Comparison of ENCODE assay signal across 12 mouse cellular contexts in genomic region chr6:8648185-8648901, GRCm38 (mm10).
DNase-seq lines count a peak whose midpoint lies in the region; ATAC-seq and TF ChIP-seq lines count a peak whose summit lies in the region.
"Had no signal": no experiment of that assay in that cellular context is flagged by ENCODE, and none has a peak within 500 bp of the region (broad histone marks: within the 10 kb centered on the region; RNA-seq: fewer than 3 reads in every experiment).

No protein-coding gene starts in this region.

- H3K36me3 ChIP-seq in heart, embryonic 16.5 days (ENCODE audit: control insufficient read depth, insufficient read depth) = no peaks in the 10 kb centered on the region; the same call in 1 of the 2 replicates
- H3K36me3 ChIP-seq in intestine, postnatal 0 days (ENCODE audit: control insufficient read depth, insufficient read depth) = no peaks in the 10 kb centered on the region
- H3K36me3 ChIP-seq in forebrain, embryonic 15.5 days = 0 out of 2 replicates have a peak, but pooled peaks cover 3% of the 10 kb centered on the region
- H3K36me3 ChIP-seq: liver, embryonic 15.5 days had no signal

- no peak for DNase-seq in heart, postnatal 10 days
- DNase-seq in gastrocnemius, adult 18-20 months (ENCODE audit: low spot score) = no peak
- no peak for DNase-seq in cerebellum, adult 2 months

- no peak for TF ChIP-seq POLR2A in cerebellum, adult 2 months (IDR thresholded peaks at IDR 0.05; ENCODE audit: borderline replicate concordance, insufficient read depth, low read length)

- no peak for TF ChIP-seq CTCF in intestine, postnatal 0 days (IDR thresholded peaks at IDR 0.05; ENCODE audit: low read depth)
- TF ChIP-seq CTCF in cerebellum, adult 2 months (IDR thresholded peaks at IDR 0.05; ENCODE audit: borderline replicate concordance, insufficient read depth, low read depth, low read length) = no peak

- H3K4me2 ChIP-seq in heart, embryonic 16.5 days (ENCODE audit: low read depth, low read length) = no peak overlapping the region
- H3K4me2 ChIP-seq in intestine, postnatal 0 days (replicated peaks; ENCODE audit: low read depth) = no peak overlapping the region
- no peak overlapping the region for H3K4me2 ChIP-seq in forebrain, embryonic 15.5 days (replicated peaks)
- H3K4me2 ChIP-seq: hindbrain, embryonic 15.5 days; midbrain, embryonic 11.5 days had no signal

- H3K27ac ChIP-seq in heart, embryonic 16.5 days (ENCODE audit: low read length) = no peak overlapping the region
- H3K27ac ChIP-seq in intestine, postnatal 0 days (ENCODE audit: low read depth, low read length) = no peak overlapping the region; the same call in 1 of the 2 replicates
- H3K27ac ChIP-seq in forebrain, embryonic 15.5 days (replicated peaks) = no peak overlapping the region
- H3K27ac ChIP-seq in cerebellum, adult 2 months (ENCODE audit: insufficient read depth, low read length) = no peak overlapping the region
- H3K27ac ChIP-seq: hindbrain, embryonic 15.5 days; liver, embryonic 15.5 days had no signal

- H3K27me3 ChIP-seq in heart, embryonic 16.5 days (ENCODE audit: control insufficient read depth, insufficient read depth, low read length) = no peaks in the 10 kb centered on the region
- no peaks in the 10 kb centered on the region for H3K27me3 ChIP-seq in intestine, postnatal 0 days (replicated peaks; ENCODE audit: control insufficient read depth, insufficient read depth, low read length)
- H3K27me3 ChIP-seq in forebrain, embryonic 15.5 days = no peaks in the 10 kb centered on the region
- no peaks in the 10 kb centered on the region for H3K27me3 ChIP-seq in cerebellum, adult 2 months (ENCODE audit: control insufficient read depth, insufficient read depth, low read length)
- H3K27me3 ChIP-seq: hindbrain, embryonic 15.5 days; liver, embryonic 15.5 days had no signal

- H3K9me3 ChIP-seq in heart, embryonic 16.5 days (replicated peaks; ENCODE audit: control insufficient read depth, low read length) = no peaks in the 10 kb centered on the region
- no peaks in the 10 kb centered on the region for H3K9me3 ChIP-seq in intestine, postnatal 0 days (ENCODE audit: control insufficient read depth)
- H3K9me3 ChIP-seq in forebrain, embryonic 15.5 days = no peaks in the 10 kb centered on the region
- H3K9me3 ChIP-seq: hindbrain, embryonic 15.5 days; liver, embryonic 15.5 days had no signal

- WGBS in heart, embryonic 16.5 days = 79% methylated on average over 10 of the region's 10 CpGs
- WGBS in intestine, postnatal 0 days = 63% methylated on average over 10 of the region's 10 CpGs
- WGBS in forebrain, embryonic 15.5 days = 77% methylated on average over 10 of the region's 10 CpGs
- 84% methylated on average over 10 of the region's 10 CpGs for WGBS in cerebellum, adult 2 months

- no peak overlapping the region for H3K9ac ChIP-seq in heart, embryonic 16.5 days (ENCODE audit: low read length)
- no peak overlapping the region for H3K9ac ChIP-seq in intestine, postnatal 0 days (ENCODE audit: low read depth, low read length)
- H3K9ac ChIP-seq in forebrain, embryonic 15.5 days (replicated peaks) = no peak overlapping the region
- H3K9ac ChIP-seq: hindbrain, embryonic 15.5 days; liver, embryonic 15.5 days had no signal

- ATAC-seq in heart, embryonic 16.5 days (replicated peaks; ENCODE audit: extremely low read depth, insufficient read depth, low FRiP score) = 0 out of 2 replicates have a peak, but pooled peaks have one; percentile 41
- ATAC-seq in CD4-positive, CD25-positive, alpha-beta regulatory T cell, adult 4 months = peak; percentile 83
- ATAC-seq in intestine, postnatal 0 days = peak; percentile 87
- peak; percentile 87 for ATAC-seq in monocyte, adult 5-6 weeks (replicated peaks; ENCODE audit: insufficient number of reproducible peaks, low FRiP score, low TSS enrichment, poor library complexity, severe bottlenecking)
- no peak for ATAC-seq in forebrain, embryonic 15.5 days (replicated peaks)
- ATAC-seq: forebrain, embryonic 16.5 days had no signal

- intact Hi-C loops in heart, postnatal 10 days (cut with DNase I) = no loop called here

- H3K4me1 ChIP-seq in heart, embryonic 16.5 days (ENCODE audit: control insufficient read depth, insufficient read depth, low read length) = 0 out of 2 replicates have a peak, but pooled peaks cover 6% of the 10 kb centered on the region
- no peaks in the 10 kb centered on the region for H3K4me1 ChIP-seq in intestine, postnatal 0 days (replicated peaks; ENCODE audit: control insufficient read depth, insufficient read depth, low read length)
- peaks cover 3% of the 10 kb centered on the region; the same call in 1 of the 2 replicates for H3K4me1 ChIP-seq in forebrain, embryonic 15.5 days
- peaks cover 12% of the 10 kb centered on the region for H3K4me1 ChIP-seq in cerebellum, adult 2 months (ENCODE audit: control insufficient read depth, insufficient read depth, low read length)
- H3K4me1 ChIP-seq: hindbrain, embryonic 15.5 days had no signal

- H3K4me3 ChIP-seq in heart, embryonic 16.5 days (ENCODE audit: low read length) = no peak overlapping the region
- no peak overlapping the region for H3K4me3 ChIP-seq in intestine, postnatal 0 days (ENCODE audit: low read depth, low read length)
- no peak overlapping the region for H3K4me3 ChIP-seq in forebrain, embryonic 15.5 days
- H3K4me3 ChIP-seq in cerebellum, adult 2 months (replicated peaks; ENCODE audit: insufficient read depth, low read depth, low read length) = no peak overlapping the region
- H3K4me3 ChIP-seq: hindbrain, embryonic 15.5 days; liver, embryonic 15.5 days had no signal
